Mouse (Mus musculus): Measurements from ENCODE around the gene Nts. TPM values are rescaled to one million over a fixed set of nuclear protein-coding genes. Genes with fewer than 3 reads are reported as not detected.

Nts gene
- polyA plus RNA-seq (2012; fragmentation: generic; extraction: Trizol): not detected

DNA sequence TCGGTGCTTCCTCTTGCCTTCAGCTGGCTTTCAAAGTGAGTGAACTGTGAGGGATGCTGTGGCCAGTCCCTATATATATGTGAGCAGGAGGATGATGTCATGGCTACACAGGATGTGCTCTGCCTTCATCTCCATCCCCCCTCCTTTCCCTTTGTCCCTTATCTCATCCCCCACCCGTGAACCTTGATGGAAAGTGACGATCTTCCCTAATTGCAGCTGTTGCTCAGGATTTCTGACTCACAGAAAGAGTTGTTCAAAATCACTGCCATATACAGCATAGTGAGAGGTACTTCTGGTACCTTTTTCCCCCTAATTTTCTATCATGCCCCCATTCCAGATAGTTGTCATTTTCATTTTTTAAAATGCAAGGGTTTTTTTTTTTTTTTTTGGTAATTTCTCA is at the start of gene Nts:
Gene Nts, minus strand, starts transcription at position 101 of the 400 bp plus-strand sequence.
- Histone ChIP-seq H3K36me3 (ENCODE audit: control insufficient read depth, insufficient read depth) (no peaks in the 10 kb centered on the region), H3K4me3 (no peak within 1 kb of the TSS), H3K4me2 (ENCODE audit: low read depth) (no peak within 1 kb of the TSS), H3K79me2 (ENCODE audit: control insufficient read depth, insufficient read depth) (no peaks in the 10 kb centered on the region), H3ac (ENCODE audit: control insufficient read depth, insufficient read length) (no peak within 1 kb of the TSS), H3K27me3 (ENCODE audit: control insufficient read depth, insufficient read depth, insufficient read length) (no peaks in the 10 kb centered on the region)
- TF ChIP-seq MAX (IDR thresholded peaks at IDR 0.05; ENCODE audit: low read depth): no peak
- no peak for TF ChIP-seq CEBPB (IDR thresholded peaks at IDR 0.05; ENCODE audit: insufficient read depth, poor library complexity, severe bottlenecking)
- TF ChIP-seq MYOD1 (IDR thresholded peaks at IDR 0.05; ENCODE audit: control insufficient read depth in 1 of 3, insufficient read length in 2 of 3, low read depth in 2 of 3): no peak
- TF ChIP-seq TCF12 (IDR thresholded peaks at IDR 0.05; ENCODE audit: insufficient read depth, poor library complexity, severe bottlenecking): no peak
- TF ChIP-seq SRF (IDR thresholded peaks at IDR 0.05; ENCODE audit: control insufficient read depth, insufficient read length, low read depth): no peak
- TF ChIP-seq REST (IDR thresholded peaks at IDR 0.05; ENCODE audit: insufficient read depth, insufficient read length): no peak
- TF ChIP-seq POLR2AphosphoS2 (IDR thresholded peaks at IDR 0.05; ENCODE audit: insufficient read length, low read depth): no peak
- no peak for TF ChIP-seq POLR2A (IDR thresholded peaks at IDR 0.05; ENCODE audit: insufficient read length, low read depth)
- no peak for TF ChIP-seq USF1 (IDR thresholded peaks at IDR 0.05; ENCODE audit: low read depth)
- TF ChIP-seq TCF3 (IDR thresholded peaks at IDR 0.05; ENCODE audit: insufficient read length, low read depth): no peak
- TF ChIP-seq MYOG (IDR thresholded peaks at IDR 0.05; ENCODE audit: control insufficient read depth in 1 of 3, insufficient read depth in 1 of 3, insufficient read length in 2 of 3, low read depth in 2 of 3): no peak
- TF ChIP-seq E2F4 (IDR thresholded peaks at IDR 0.05; ENCODE audit: insufficient read depth): no peak

DNA sequence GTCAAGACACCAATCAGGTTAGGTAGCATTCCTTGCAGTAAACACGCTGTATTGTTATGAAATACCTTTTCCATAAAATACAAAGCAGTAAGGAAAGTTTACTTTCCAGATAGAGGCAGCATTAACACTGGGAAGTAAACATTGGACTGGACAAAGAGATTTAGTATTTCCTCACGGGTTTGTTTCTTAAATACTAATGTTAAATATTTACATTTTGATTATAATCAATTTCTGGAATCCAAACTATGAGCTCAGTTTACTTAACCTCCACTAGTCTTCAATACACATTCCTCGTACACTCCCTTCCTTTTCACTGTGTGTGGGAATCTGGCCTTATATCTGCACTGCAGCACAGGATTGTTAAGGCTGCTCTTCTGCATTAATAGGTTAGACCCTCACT is 37.6 kb upstream of the Nts start:
- Histone ChIP-seq H3K4me3 (no peak overlapping the region), H3K4me2 (ENCODE audit: low read depth) (no peak overlapping the region), H3K79me2 (ENCODE audit: control insufficient read depth, insufficient read depth) (no peaks in the 10 kb centered on the region), H3ac (ENCODE audit: control insufficient read depth, insufficient read length) (no peak overlapping the region), H3K36me3 (ENCODE audit: control insufficient read depth, insufficient read depth) (no peaks in the 10 kb centered on the region), H3K27me3 (ENCODE audit: control insufficient read depth, insufficient read depth, insufficient read length) (no peaks in the 10 kb centered on the region)
- TF ChIP-seq REST (IDR thresholded peaks at IDR 0.05; ENCODE audit: insufficient read depth, insufficient read length) (no peak), POLR2AphosphoS2 (IDR thresholded peaks at IDR 0.05; ENCODE audit: insufficient read length, low read depth) (no peak), SRF (IDR thresholded peaks at IDR 0.05; ENCODE audit: control insufficient read depth, insufficient read length, low read depth) (no peak), TCF3 (IDR thresholded peaks at IDR 0.05; ENCODE audit: insufficient read length, low read depth) (no peak), E2F4 (IDR thresholded peaks at IDR 0.05; ENCODE audit: insufficient read depth) (no peak), MYOD1 (IDR thresholded peaks at IDR 0.05; ENCODE audit: control insufficient read depth in 1 of 3, insufficient read length in 2 of 3, low read depth in 2 of 3) (no peak), MYOG (IDR thresholded peaks at IDR 0.05; ENCODE audit: control insufficient read depth in 1 of 3, insufficient read depth in 1 of 3, insufficient read length in 2 of 3, low read depth in 2 of 3) (no peak), POLR2A (IDR thresholded peaks at IDR 0.05; ENCODE audit: insufficient read length, low read depth) (no peak)

DNA sequence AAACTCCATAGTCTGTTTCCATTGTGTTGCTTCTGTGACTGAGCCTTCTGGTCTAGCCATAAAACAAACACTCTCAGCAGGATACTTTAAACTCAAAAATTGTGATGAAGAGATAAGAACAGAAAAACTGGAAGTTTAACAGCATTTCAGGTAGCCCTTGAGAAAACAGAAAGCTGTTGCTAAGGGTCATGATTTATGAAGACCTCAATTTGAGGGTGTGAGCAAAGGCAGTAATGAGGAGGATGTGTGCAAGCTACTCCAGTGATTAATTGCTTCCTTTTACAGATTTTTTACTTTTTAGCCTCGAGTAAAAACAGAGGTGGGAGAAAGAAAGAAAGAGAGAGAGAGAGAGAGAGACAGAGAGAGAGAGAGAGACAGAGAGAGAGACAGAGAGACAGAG is 23.9 kb upstream of the Nts start:
- Histone ChIP-seq H3K4me3 (no peak overlapping the region), H3K36me3 (ENCODE audit: control insufficient read depth, insufficient read depth) (no peaks in the 10 kb centered on the region), H3K79me2 (ENCODE audit: control insufficient read depth, insufficient read depth) (no peaks in the 10 kb centered on the region), H3K27me3 (ENCODE audit: control insufficient read depth, insufficient read depth, insufficient read length) (no peaks in the 10 kb centered on the region), H3ac (ENCODE audit: control insufficient read depth, insufficient read length) (no peak overlapping the region), H3K4me2 (ENCODE audit: low read depth) (no peak overlapping the region)
- TF ChIP-seq MYOD1 (IDR thresholded peaks at IDR 0.05; ENCODE audit: control insufficient read depth in 1 of 3, insufficient read length in 2 of 3, low read depth in 2 of 3): no peak
- TF ChIP-seq TCF12 (IDR thresholded peaks at IDR 0.05; ENCODE audit: insufficient read depth, poor library complexity, severe bottlenecking): no peak
- TF ChIP-seq CEBPB (IDR thresholded peaks at IDR 0.05; ENCODE audit: insufficient read depth, poor library complexity, severe bottlenecking): no peak
- TF ChIP-seq POLR2A (IDR thresholded peaks at IDR 0.05; ENCODE audit: insufficient read length, low read depth): no peak
- no peak for TF ChIP-seq MAX (IDR thresholded peaks at IDR 0.05; ENCODE audit: low read depth)
- no peak for TF ChIP-seq TCF3 (IDR thresholded peaks at IDR 0.05; ENCODE audit: insufficient read length, low read depth)
- no peak for TF ChIP-seq E2F4 (IDR thresholded peaks at IDR 0.05; ENCODE audit: insufficient read depth)
- no peak for TF ChIP-seq USF1 (IDR thresholded peaks at IDR 0.05; ENCODE audit: low read depth)
- TF ChIP-seq POLR2AphosphoS2 (IDR thresholded peaks at IDR 0.05; ENCODE audit: insufficient read length, low read depth): no peak
- no peak for TF ChIP-seq MYOG (IDR thresholded peaks at IDR 0.05; ENCODE audit: control insufficient read depth in 1 of 3, insufficient read depth in 1 of 3, insufficient read length in 2 of 3, low read depth in 2 of 3)
- no peak for TF ChIP-seq SRF (IDR thresholded peaks at IDR 0.05; ENCODE audit: control insufficient read depth, insufficient read length, low read depth)
- TF ChIP-seq REST (IDR thresholded peaks at IDR 0.05; ENCODE audit: insufficient read depth, insufficient read length): no peak

DNA sequence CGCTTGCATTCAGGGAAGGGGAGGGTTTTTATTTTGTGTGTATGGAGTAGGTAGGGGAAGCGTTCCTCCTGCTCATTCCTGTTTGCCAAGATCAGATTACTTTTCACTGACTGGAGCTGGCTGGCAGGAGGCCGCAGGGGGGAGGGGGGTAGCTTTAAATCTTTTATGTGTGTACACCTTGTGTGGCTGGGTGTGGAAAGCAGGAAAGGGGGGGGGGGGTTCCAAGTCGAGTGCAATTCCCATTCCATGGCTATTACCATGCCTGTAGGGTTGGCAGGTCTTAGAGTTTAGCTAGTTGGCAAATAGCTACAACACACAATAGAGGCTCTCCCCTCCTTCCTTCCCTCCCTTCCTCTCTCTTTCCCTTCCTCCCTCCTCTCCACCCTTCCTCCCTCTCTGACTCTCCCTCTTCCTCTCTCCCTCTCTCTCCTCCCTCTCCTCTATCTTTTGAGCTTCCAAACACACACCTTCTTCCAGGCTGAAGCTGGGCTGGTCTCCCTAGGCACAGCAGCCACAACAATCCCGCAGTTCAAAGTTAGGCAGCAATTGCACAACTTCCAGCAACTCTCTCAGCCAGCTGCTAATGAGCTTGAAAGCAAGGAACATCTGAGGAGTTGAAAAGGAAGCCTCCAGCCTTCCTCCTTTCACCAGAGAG is 21.6 kb upstream of the Nts start, which contains the start of gene Rassf9:
Gene Rassf9, plus strand, starts transcription at position 416 of the 655 bp plus-strand sequence.
- Histone ChIP-seq H3K4me2 (ENCODE audit: low read depth) (no peak within 1 kb of the TSS), H3K4me3 (no peak within 1 kb of the TSS), H3K79me2 (ENCODE audit: control insufficient read depth, insufficient read depth) (no peaks in the 10 kb centered on the region), H3ac (ENCODE audit: control insufficient read depth, insufficient read length) (no peak within 1 kb of the TSS), H3K36me3 (ENCODE audit: control insufficient read depth, insufficient read depth) (no peaks in the 10 kb centered on the region), H3K27me3 (ENCODE audit: control insufficient read depth, insufficient read depth, insufficient read length) (no peaks in the 10 kb centered on the region)
- TF ChIP-seq POLR2A (IDR thresholded peaks at IDR 0.05; ENCODE audit: insufficient read length, low read depth): no peak
- 0 out of 2 replicates have a peak, but pooled peaks have one; percentile 23 for TF ChIP-seq CEBPB (IDR thresholded peaks at IDR 0.05; ENCODE audit: insufficient read depth, poor library complexity, severe bottlenecking)

DNA sequence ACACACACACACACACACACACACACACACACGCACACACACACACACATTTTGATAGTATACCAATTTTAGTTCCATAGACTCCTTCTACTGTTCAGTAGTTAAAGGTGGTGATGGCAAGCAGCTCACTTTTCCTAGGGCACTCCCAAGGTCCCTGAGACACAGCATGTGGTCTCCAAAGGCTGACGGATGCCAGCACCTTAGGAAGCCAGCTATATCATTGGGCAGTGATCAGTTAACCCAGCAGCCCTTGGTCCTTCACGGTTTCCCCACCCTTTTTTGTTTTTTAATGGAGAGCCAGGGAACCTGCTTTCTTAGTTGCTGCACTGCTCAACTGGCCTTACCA is 21.1 kb upstream of the Nts start:
- no peaks in the 10 kb centered on the region for H3K36me3 ChIP-seq (ENCODE audit: control insufficient read depth, insufficient read depth)
- H3ac ChIP-seq (ENCODE audit: control insufficient read depth, insufficient read length): no peak overlapping the region
- no peaks in the 10 kb centered on the region for H3K27me3 ChIP-seq (ENCODE audit: control insufficient read depth, insufficient read depth, insufficient read length)
- H3K4me3 ChIP-seq: no peak overlapping the region
- TF ChIP-seq POLR2A (IDR thresholded peaks at IDR 0.05; ENCODE audit: insufficient read length, low read depth) (no peak), USF1 (IDR thresholded peaks at IDR 0.05; ENCODE audit: low read depth) (no peak), TCF3 (IDR thresholded peaks at IDR 0.05; ENCODE audit: insufficient read length, low read depth) (no peak), CEBPB (IDR thresholded peaks at IDR 0.05; ENCODE audit: insufficient read depth, poor library complexity, severe bottlenecking) (no peak), MYOD1 (IDR thresholded peaks at IDR 0.05; ENCODE audit: control insufficient read depth in 1 of 3, insufficient read length in 2 of 3, low read depth in 2 of 3) (no peak), MAX (IDR thresholded peaks at IDR 0.05; ENCODE audit: low read depth) (no peak), TCF12 (IDR thresholded peaks at IDR 0.05; ENCODE audit: insufficient read depth, poor library complexity, severe bottlenecking) (no peak), E2F4 (IDR thresholded peaks at IDR 0.05; ENCODE audit: insufficient read depth) (no peak), POLR2AphosphoS2 (IDR thresholded peaks at IDR 0.05; ENCODE audit: insufficient read length, low read depth) (no peak), REST (IDR thresholded peaks at IDR 0.05; ENCODE audit: insufficient read depth, insufficient read length) (no peak), SRF (IDR thresholded peaks at IDR 0.05; ENCODE audit: control insufficient read depth, insufficient read length, low read depth) (no peak), MYOG (IDR thresholded peaks at IDR 0.05; ENCODE audit: control insufficient read depth in 1 of 3, insufficient read depth in 1 of 3, insufficient read length in 2 of 3, low read depth in 2 of 3) (no peak)
- no peaks in the 10 kb centered on the region for H3K79me2 ChIP-seq (ENCODE audit: control insufficient read depth, insufficient read depth)
- H3K4me2 ChIP-seq (ENCODE audit: low read depth): no peak overlapping the region

All from myocyte (in vitro differentiated cells).